9 mouse cellular contexts compared by ENCODE assay signal in genomic region chr3:115815168-115815567, GRCm38 (mm10).
A peak's percentile ranks its signal among the peaks of the same experiment; 100 is the strongest.
DNase-seq lines count a peak whose midpoint lies in the region; ATAC-seq and TF ChIP-seq lines count a peak whose summit lies in the region.
"Had no signal": no experiment of that assay in that cellular context is flagged by ENCODE, and none has a peak within 500 bp of the region (broad histone marks: within the 10 kb centered on the region; RNA-seq: fewer than 3 reads in every experiment).

No protein-coding gene starts in this region.

- no peaks in the 10 kb centered on the region for H3K27me3 ChIP-seq in erythroblast, embryonic 14.5 days (ENCODE audit: control insufficient read depth)
- H3K27me3 ChIP-seq in kidney, postnatal 0 days (ENCODE audit: insufficient read depth, low read length), result no peaks in the 10 kb centered on the region

- H3K4me1 ChIP-seq in erythroblast, embryonic 14.5 days (ENCODE audit: control insufficient read depth), result peaks cover 31% of the 10 kb centered on the region
- H3K4me1 ChIP-seq in kidney, postnatal 0 days (replicated peaks; ENCODE audit: insufficient read depth, low read length), result no peaks in the 10 kb centered on the region; the same call in 1 of the 2 replicates

- H3K4me2 ChIP-seq in kidney, postnatal 0 days (ENCODE audit: low read length), result no peak overlapping the region

- WGBS in kidney, postnatal 0 days, result 52% methylated on average over 4 of the region's 4 CpGs

- no peaks in the 10 kb centered on the region for H3K36me3 ChIP-seq in erythroblast, embryonic 14.5 days (ENCODE audit: control insufficient read depth)
- no peaks in the 10 kb centered on the region for H3K36me3 ChIP-seq in kidney, postnatal 0 days (ENCODE audit: insufficient read depth, low read length)

- H3K9ac ChIP-seq in kidney, postnatal 0 days (ENCODE audit: low read depth, low read length), result no peak overlapping the region

- H3K9me3 ChIP-seq in erythroblast, embryonic 14.5 days (ENCODE audit: control insufficient read depth, low read length), result no peaks in the 10 kb centered on the region
- H3K9me3 ChIP-seq in kidney, postnatal 0 days (replicated peaks; ENCODE audit: low read length), result no peaks in the 10 kb centered on the region

- no peak; the same call in 1 of the 2 replicates for ATAC-seq in erythroblast, adult 5-6 weeks (replicated peaks; ENCODE audit: low FRiP score, poor library complexity, severe bottlenecking)
- no peak for ATAC-seq in kidney, postnatal 0 days (replicated peaks; ENCODE audit: low FRiP score, low read depth)
- peak; percentile 30 for ATAC-seq in megakaryocyte progenitor cell, adult 5-6 weeks (replicated peaks; ENCODE audit: poor library complexity)

- H3K4me3 ChIP-seq in erythroblast, embryonic 14.5 days (replicated peaks), result peak overlapping the region; percentile 32
- no peak overlapping the region for H3K4me3 ChIP-seq in kidney, postnatal 0 days (replicated peaks; ENCODE audit: low read depth, low read length)

- DNase-seq in heart, adult 11 months, result peak; percentile 96
- peak; percentile 25 for DNase-seq in kidney, postnatal 0 days (ENCODE audit: low spot score)
- no peak for DNase-seq in left cerebral cortex, postnatal 36 days (ENCODE audit: low spot score in 2 of 2)
- DNase-seq in spleen, postnatal 10 days (ENCODE audit: low spot score in 2 of 2), result no peak
- DNase-seq in c-Kit-positive CD71-positive TER-119-positive erythroid progenitor cells, embryonic 14.5 days (ENCODE audit: low spot score), result no peak
- DNase-seq: cerebellum, adult 11-12 months had no signal

- intact Hi-C loops in left cerebral cortex, postnatal 36 days (cut with DNase I), result no loop called here

- H3K27ac ChIP-seq in kidney, postnatal 0 days, result peak overlapping the region; percentile 63

- no peak for TF ChIP-seq CTCF in kidney, postnatal 0 days (IDR thresholded peaks at IDR 0.05; ENCODE audit: low read depth)

Comparison
In these comparisons a context has a peak if more than half of its experiments do, and no peak if none do; other contexts are left out.
1. DNase-seq: peak in heart, adult 11 months (single experiment) and kidney, postnatal 0 days (single experiment); none in left cerebral cortex, postnatal 36 days (0 of 2), spleen, postnatal 10 days (0 of 2) and c-Kit-positive CD71-positive TER-119-positive erythroid progenitor cells, embryonic 14.5 days (single experiment).